Mouse (Mus musculus): Measurements from ENCODE around the gene B3gat1. TPM values are rescaled to one million over a fixed set of nuclear protein-coding genes. Genes with fewer than 3 reads are reported as not detected.

Gene B3gat1
- total RNA-seq, 2 experiments from 2014 or later: not detected

DNA sequence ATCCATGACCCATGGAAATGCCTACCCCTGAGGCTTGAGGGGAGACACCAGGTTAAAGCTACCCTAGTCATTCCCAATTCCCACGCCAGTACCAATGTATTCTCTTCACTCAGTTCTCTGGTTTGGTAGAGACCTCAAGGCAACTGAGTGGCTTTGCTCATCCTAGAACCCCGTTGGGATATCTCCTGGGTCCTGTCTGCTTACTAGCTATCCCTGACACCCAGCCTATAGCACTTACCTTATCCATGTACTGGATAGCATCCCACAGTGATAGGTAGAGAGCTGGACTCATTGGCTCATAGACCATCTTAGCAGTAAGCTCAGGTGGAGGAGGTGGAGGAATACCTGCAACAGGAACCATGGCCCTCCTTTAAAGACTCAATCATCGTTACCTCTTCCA is 34.7 kb downstream of the B3gat1 start:
- ATAC-seq (replicated peaks; ENCODE audit: low FRiP score, low TSS enrichment, poor library complexity, severe bottlenecking): no peak

DNA sequence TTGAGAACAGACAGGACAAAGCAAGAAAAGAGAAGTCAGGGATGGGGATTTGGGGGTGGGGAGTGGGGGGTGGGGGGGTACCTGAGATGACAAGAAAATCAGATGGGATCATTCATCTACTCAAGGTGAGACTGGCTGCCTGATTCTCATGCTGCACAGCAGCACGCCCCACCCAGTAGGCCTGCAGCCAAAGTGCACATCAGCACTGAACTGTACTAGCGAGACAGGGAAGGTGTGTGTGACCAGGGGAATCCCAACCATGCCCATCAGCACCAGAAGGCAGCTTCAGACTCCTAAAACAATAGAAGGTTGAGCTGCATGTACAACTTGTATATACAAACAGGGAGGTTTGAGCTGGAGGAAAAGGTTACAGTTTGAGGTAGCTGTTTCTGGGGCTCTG is 42.2 kb downstream of the B3gat1 start:
- ATAC-seq (replicated peaks; ENCODE audit: low FRiP score, low TSS enrichment, poor library complexity, severe bottlenecking): no peak

DNA sequence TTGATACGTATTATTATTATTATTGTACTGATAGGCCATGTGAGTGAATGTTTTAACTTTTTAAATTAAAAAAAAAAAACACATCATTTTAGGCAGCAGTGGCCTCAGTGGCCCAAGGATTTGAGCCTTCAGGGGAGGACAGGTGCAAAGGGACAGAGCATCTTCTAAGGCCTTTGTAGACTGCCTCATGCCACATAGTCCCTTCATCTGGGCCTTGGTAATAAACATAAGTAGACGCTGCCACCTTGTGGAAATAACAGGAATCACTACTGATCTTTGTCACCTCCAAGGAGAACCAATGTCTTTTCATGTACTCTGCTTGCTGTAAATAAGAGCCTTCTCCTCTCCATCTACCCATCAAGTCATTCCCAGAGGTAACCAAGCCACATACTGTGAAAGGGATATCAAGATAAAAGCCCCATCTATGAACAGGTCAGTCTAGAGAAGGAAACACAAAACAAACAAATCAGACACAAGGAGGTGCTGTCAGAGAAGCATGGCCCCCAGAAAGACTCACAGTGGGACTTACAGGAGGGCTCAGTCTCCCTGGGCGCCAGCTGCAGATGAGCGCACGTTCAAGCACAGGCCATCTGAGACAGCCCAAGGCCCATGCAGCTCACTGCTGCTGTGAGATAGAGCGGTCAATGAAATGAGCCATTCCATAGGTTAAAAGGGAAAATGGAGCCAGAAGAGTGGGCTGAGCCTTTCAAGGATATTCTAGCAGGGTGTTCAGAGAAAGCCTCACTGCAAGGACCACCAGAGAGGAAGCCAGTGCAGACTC is 42.8 kb downstream of the B3gat1 start:
- 0 out of 2 replicates have a peak, but pooled peaks have one; percentile 57 for ATAC-seq (replicated peaks; ENCODE audit: low FRiP score, low TSS enrichment, poor library complexity, severe bottlenecking)

DNA sequence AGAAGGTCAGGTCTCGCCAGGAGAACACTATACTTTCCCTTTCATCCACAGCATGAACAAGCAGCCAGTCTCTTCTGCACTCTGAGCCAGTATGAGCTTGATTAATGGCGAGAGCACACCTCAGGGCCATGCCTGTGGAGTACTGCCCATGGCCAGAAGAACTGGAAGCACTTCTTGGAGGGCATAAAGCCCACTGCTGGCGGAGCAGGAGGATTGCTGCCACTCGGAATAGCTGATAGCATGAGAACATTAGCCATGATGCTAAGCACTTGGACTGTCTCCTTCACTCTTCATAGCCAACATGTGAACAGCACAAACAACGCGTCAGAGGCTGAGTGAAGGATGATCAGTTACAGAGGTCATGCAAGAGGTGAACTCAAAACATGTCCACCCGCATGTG is 44.9 kb downstream of the B3gat1 start:
- no peak for ATAC-seq (replicated peaks; ENCODE audit: low FRiP score, low TSS enrichment, poor library complexity, severe bottlenecking)

DNA sequence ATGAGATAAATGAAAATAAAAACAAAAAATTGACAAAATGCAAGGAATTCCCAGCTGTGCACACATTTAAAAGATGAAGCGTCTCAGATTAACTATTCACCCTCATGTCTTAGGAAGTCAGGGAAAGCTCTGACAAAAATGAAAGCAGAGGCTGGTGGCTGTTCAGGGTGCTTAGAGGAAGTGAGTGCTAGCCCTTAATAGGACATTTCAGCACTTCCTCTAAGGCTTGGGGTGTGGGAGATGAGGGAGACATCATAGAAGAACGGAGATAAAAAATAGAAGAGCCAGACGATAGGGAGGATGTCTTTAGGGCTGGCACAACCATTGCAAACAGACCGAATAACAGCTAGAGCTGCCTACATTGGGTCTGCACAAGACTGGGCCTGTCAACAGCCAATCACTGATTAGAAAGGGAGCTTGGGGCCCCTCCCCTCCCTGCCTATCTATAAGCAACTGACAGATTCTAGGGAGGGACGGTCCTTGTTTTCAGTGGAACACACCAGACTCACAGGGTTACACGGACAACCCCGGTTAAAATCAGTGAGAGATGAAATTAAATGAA is 50.0 kb downstream of the B3gat1 start:
- ATAC-seq (replicated peaks; ENCODE audit: low FRiP score, low TSS enrichment, poor library complexity, severe bottlenecking): peak; percentile 77

DNA sequence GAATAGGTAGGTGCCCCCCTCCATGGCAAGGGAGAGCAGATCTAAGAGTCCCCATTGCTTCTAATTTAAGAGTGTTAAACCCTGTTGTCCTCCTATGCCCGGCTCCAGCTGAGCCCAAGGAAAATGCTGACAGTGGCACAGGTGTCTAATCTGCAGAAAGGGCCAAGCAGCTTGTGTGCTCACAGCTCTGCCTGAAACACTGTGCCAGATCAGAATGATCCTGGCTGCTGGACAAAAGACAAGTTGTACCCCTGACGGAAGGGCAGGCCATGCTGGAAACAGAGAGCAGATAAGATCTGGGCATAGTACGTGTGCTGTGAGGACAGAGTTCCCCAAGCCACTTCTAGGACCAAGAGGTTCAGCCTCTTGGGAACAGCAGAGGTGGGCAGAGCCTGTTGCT is 59.3 kb downstream of the B3gat1 start:
- no peak for ATAC-seq (replicated peaks; ENCODE audit: low FRiP score, low TSS enrichment, poor library complexity, severe bottlenecking)

DNA sequence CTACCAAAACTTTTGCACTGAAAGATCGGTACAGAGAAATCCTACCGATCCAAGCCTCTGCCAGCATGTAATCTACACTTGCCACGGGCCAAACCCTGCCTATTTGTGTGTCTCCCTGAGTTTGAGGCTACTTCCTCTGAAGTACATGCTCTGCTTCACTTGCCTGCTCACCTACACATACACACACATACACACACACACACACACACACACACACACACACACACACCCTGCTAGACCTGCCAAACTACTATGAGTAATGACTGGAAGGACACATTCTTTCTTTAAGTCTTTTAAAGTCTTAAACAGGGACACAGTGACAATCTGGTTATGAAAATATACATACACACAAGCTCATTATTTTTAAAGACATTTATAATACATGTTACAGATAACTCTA is 64.7 kb downstream of the B3gat1 start:
- no peak for ATAC-seq (replicated peaks; ENCODE audit: low FRiP score, low TSS enrichment, poor library complexity, severe bottlenecking)

DNA sequence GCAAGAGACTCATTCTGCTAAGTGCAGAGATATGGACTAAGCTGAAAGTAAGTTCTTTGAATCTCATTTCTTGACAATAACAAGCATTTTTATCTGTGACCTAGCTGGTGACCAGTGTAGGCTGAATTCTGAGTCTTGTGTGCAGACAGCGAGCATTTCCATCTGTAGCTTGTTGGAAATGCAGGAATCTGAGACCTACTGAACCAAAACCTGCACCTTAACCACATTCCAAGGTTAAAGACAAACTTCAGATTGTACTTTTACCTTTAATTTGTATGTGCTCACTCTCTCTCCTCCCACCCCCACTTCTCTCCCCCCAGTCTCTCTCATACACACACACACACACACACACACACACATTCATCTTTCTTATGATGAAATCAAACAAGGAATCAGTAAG is 65.2 kb downstream of the B3gat1 start:
- no peak for ATAC-seq (replicated peaks; ENCODE audit: low FRiP score, low TSS enrichment, poor library complexity, severe bottlenecking)

DNA sequence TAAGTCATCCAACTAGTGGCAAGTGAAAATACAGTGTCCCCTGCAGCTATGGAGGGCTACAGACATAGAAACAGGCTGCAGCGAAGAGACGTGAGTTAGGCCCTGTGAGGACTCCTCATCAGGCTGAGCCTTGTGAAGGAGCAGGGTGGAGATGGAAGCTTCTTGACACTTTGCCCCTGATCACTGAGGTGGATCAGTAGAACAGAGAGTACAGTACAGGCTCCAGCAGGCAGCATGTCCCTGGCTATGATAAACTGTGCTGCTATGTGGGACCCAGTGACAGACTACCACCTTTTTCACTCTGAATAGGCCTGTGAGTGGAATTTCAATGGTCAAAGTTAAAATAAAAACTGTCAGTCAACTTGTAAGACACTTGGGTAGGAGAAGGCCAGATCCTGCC is 66.8 kb downstream of the B3gat1 start:
- ATAC-seq (replicated peaks; ENCODE audit: low FRiP score, low TSS enrichment, poor library complexity, severe bottlenecking): no peak

DNA sequence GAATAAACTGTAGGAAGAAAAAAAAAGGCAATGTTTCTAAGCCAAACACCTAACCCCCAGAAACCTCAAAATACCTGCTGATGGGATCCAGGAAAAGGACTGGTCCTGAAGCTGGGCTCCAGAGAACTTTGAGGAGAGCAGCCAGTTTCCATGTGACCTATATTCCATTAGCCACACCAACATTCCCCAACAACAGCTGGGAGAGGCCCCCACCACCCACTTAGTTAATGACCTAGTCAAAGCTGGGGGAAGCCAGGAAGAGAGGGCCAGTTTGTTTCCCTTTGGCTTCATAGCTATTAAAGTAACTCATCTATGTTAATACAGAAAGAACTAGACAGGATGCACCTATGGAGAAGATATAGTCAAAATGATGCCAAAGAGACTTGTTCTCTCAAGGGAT is 70.8 kb downstream of the B3gat1 start:
- ATAC-seq (replicated peaks; ENCODE audit: low FRiP score, low TSS enrichment, poor library complexity, severe bottlenecking): no peak

DNA sequence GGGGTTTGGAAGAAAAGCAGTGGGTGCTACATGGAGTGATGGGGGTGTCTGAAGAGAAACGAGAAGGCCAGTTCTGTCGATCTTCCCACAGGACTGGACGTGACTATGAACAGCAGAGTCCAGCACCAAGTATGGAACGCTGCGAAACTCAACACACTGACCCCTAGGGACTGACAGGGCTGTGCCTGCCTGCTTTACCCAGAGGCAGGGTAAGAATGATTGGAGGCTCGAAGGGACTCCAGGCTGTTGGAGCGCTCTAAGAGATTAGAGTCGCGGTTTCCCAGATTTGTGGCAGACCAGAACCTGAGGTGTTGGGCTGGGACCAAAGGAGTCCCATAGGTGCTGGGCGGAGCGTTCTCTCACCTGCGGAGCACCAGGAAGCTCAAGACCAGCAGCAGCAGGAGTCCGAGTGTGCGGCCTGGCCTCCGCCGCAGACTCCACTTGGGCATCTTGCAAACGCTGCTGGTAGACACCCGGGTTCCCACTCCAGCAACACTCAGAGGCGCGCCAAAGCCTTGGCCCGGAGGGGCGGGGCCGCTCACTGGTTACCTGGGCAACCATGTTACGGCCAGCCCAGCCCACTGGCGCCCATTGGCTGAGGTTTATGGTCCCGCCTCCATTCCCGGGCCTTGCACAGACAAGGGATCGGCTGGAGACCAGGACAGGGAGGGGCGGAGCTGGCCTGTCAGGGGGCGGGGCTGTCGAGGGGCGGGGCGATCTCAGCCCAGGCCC is 72.6 kb downstream of the B3gat1 start, which contains the start of gene Glb1l2:
Glb1l2 (minus strand) TSS at position 534 of the 732 bp plus-strand sequence.
- peak; percentile 100 for ATAC-seq (replicated peaks; ENCODE audit: low FRiP score, low TSS enrichment, poor library complexity, severe bottlenecking)

DNA sequence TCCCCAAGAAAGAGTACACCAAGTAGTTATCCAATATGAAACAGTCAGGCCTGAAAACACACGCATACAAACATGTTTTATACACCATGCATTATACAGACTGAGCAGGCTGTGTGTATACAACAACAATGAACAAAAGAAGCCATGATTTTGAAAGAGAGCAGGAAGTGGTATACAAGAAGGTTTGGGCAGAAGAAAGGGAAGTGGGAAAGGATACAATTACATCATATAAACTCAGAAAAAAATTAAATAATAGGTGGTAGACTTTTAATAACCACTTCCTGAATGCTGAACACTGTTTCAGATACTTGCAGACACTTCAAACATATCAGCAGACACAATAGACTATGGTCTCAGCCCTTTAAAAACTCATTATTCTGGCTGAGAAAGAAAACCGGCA is 75.2 kb downstream of the B3gat1 start:
- ATAC-seq (replicated peaks; ENCODE audit: low FRiP score, low TSS enrichment, poor library complexity, severe bottlenecking): no peak

Other genes with a start within 250 kb of the B3gat1 start
- gene Glb1l2, start 72.7 kb downstream of the B3gat1 start, total RNA-seq (2014; fragmentation: Nextera tagmentation): not detected in 2 replicates
- gene Glb1l2, start 72.7 kb downstream of the B3gat1 start, total RNA-seq (2017): not detected in 2 replicates
- not detected in 2 replicates for gene Glb1l3, start 127.2 kb downstream of the B3gat1 start, total RNA-seq (2014; fragmentation: Nextera tagmentation)
- gene Glb1l3, start 127.2 kb downstream of the B3gat1 start, total RNA-seq (2017): not detected in 2 replicates
- not detected in 2 replicates for gene Gm1110, start 189.4 kb downstream of the B3gat1 start, total RNA-seq (2014; fragmentation: Nextera tagmentation)
- not detected in 2 replicates for gene Gm1110, start 189.4 kb downstream of the B3gat1 start, total RNA-seq (2017)

Data from megakaryocyte-erythroid progenitor cell, adult 5-6 weeks (primary cell).